Mouse (Mus musculus) hindbrain, embryonic 15.5 days (tissue): Measurements from ENCODE around the gene Elmo2. TPM values are rescaled to one million over a fixed set of nuclear protein-coding genes. Genes with fewer than 3 reads are reported as not detected.

ENCODE experiments used
- ATAC-seq: fragments of 200-750 bp; cut with Nextera tagmentation; 2 replicates; pipeline ENCODE4 v1.8.0; 2017; ENCODE audit warnings: low read depth, moderate number of reproducible peaks, moderate TSS enrichment; ENCODE audit not compliant: low FRiP score
- H3K27ac ChIP-seq: fragments of 300-500 bp; sonication (generic); replicated peaks from 2 replicates; pipeline ENCODE4 v1.5.1; 2015; ENCODE audit warnings: mild to moderate bottlenecking, inconsistent platforms
- H3K27me3 ChIP-seq: fragments of 300-500 bp; sonication (generic); 2 replicates; pipeline ENCODE4 v1.6.1; 2015; ENCODE audit warnings: control low read depth, inconsistent platforms
- H3K36me3 ChIP-seq: fragments of 300-500 bp; sonication (generic); 2 replicates; pipeline ENCODE4 v1.6.1; 2015; ENCODE audit warnings: control low read depth, inconsistent platforms
- H3K4me1 ChIP-seq: fragments of 300-500 bp; sonication (generic); replicated peaks from 2 replicates; pipeline ENCODE4 v1.6.1; 2015; ENCODE audit warnings: control low read depth, inconsistent platforms
- H3K4me2 ChIP-seq: fragments of 300-500 bp; sonication (generic); 2 replicates; pipeline ENCODE4 v1.6.1; 2015; ENCODE audit warnings: moderate library complexity, mild to moderate bottlenecking, inconsistent platforms
- H3K4me3 ChIP-seq: fragments of 300-500 bp; sonication (generic); 2 replicates; pipeline ENCODE4 v1.5.1; 2015; ENCODE audit warnings: mild to moderate bottlenecking, inconsistent platforms
- H3K9ac ChIP-seq: fragments of 300-500 bp; sonication (generic); 2 replicates; pipeline ENCODE4 v1.6.1; 2015; ENCODE audit warnings: inconsistent platforms
- H3K9me3 ChIP-seq: fragments of 300-500 bp; sonication (generic); 2 replicates; pipeline ENCODE4 v1.6.1; 2016; ENCODE audit warnings: control low read depth, inconsistent platforms
- WGBS: fragments of 180-500 bp; shearing (Covaris S2); methylation state at CpG from one replicate; pipeline ENCODE4 v1.1.7; 2015; 5-methylcytosine and 5-hydroxymethylcytosine counted together
- polyA plus RNA-seq: library from polyadenylated mRNA; unstranded; fragments of >200 nt; fragmentation: Nextera tagmentation; extraction: Ambion mirVana; gene quantifications from 2 replicates; pipeline ENCODE4 v1.2.1, GENCODE M21; 2015

Elmo2 gene
- polyA plus RNA-seq, 1 experiment from 2014 or later: 101 TPM

GRCm38 (mm10) chr2:165286361-165287201, 39.7 kb downstream of the Elmo2 start:
- Histone ChIP-seq H3K9ac (peak overlapping the region; percentile 80; the same call in 1 of the 2 replicates), H3K27me3 (no peaks in the 10 kb centered on the region), H3K4me2 (peak overlapping the region; percentile 97), H3K36me3 (peaks cover 21% of the 10 kb centered on the region), H3K4me1 (peaks cover 42% of the 10 kb centered on the region), H3K27ac (peak overlapping the region; percentile 90; the same call in 1 of the 2 replicates), H3K4me3 (peak overlapping the region; percentile 75), H3K9me3 (no peaks in the 10 kb centered on the region)
- ATAC-seq: no peak
- WGBS: 72% methylated on average over 18 of the region's 18 CpGs

GRCm38 (mm10) chr2:165285621-165286020, 40.7 kb downstream of the Elmo2 start:
- Histone ChIP-seq H3K4me1 (peaks cover 44% of the 10 kb centered on the region), H3K9ac (no peak overlapping the region), H3K4me3 (no peak overlapping the region), H3K27ac (no peak overlapping the region), H3K4me2 (no peak overlapping the region), H3K36me3 (peaks cover 19% of the 10 kb centered on the region; the same call in 1 of the 2 replicates), H3K27me3 (no peaks in the 10 kb centered on the region), H3K9me3 (no peaks in the 10 kb centered on the region)
- 86% methylated on average over 8 of the region's 8 CpGs for WGBS
- ATAC-seq: no peak

- Histone ChIP-seq H3K36me3 (0 out of 2 replicates have a peak, but pooled peaks cover 14% of the 10 kb centered on the region), H3K9me3 (no peaks in the 10 kb centered on the region)
- ATAC-seq: no peak
Observed at GRCm38 (mm10) chr2:165285034-165285433, 41.2 kb downstream of the Elmo2 start.

GRCm38 (mm10) chr2:165284377-165284776, 41.9 kb downstream of the Elmo2 start:
- Histone ChIP-seq H3K4me2 (no peak overlapping the region), H3K9ac (no peak overlapping the region), H3K4me1 (peaks cover 46% of the 10 kb centered on the region), H3K27me3 (no peaks in the 10 kb centered on the region), H3K27ac (no peak overlapping the region), H3K9me3 (no peaks in the 10 kb centered on the region), H3K36me3 (0 out of 2 replicates have a peak, but pooled peaks cover 7% of the 10 kb centered on the region), H3K4me3 (no peak overlapping the region)
- ATAC-seq: no peak
- 88% methylated on average over 7 of the region's 7 CpGs for WGBS

More at GRCm38 (mm10) chr2:165285034-165285433, 41.2 kb downstream of the Elmo2 start:
- no peak overlapping the region for H3K9ac ChIP-seq
- H3K4me2 ChIP-seq: no peak overlapping the region
- H3K27me3 ChIP-seq: no peaks in the 10 kb centered on the region
- WGBS: 83% methylated on average over 3 of the region's 3 CpGs
- H3K4me1 ChIP-seq: peaks cover 45% of the 10 kb centered on the region
- H3K4me3 ChIP-seq: no peak overlapping the region
- no peak overlapping the region for H3K27ac ChIP-seq

- WGBS: 95% methylated on average over 3 of the region's 3 CpGs
Observed at GRCm38 (mm10) chr2:165283644-165284043, 42.6 kb downstream of the Elmo2 start.

GRCm38 (mm10) chr2:165281779-165282311, 44.4 kb downstream of the Elmo2 start:
- Histone ChIP-seq H3K36me3 (peaks cover 11% of the 10 kb centered on the region; the same call in 1 of the 2 replicates), H3K4me3 (no peak overlapping the region), H3K27ac (no peak overlapping the region; the same call in 1 of the 2 replicates), H3K4me2 (no peak overlapping the region), H3K27me3 (no peaks in the 10 kb centered on the region), H3K9me3 (no peaks in the 10 kb centered on the region), H3K4me1 (peaks cover 26% of the 10 kb centered on the region), H3K9ac (no peak overlapping the region)
- WGBS: 35% methylated on average over 2 of the region's 6 CpGs
- ATAC-seq: no peak

More at GRCm38 (mm10) chr2:165283644-165284043, 42.6 kb downstream of the Elmo2 start:
- Histone ChIP-seq H3K4me2 (no peak overlapping the region), H3K4me1 (peaks cover 38% of the 10 kb centered on the region), H3K27me3 (no peaks in the 10 kb centered on the region), H3K27ac (no peak overlapping the region), H3K36me3 (0 out of 2 replicates have a peak, but pooled peaks cover 6% of the 10 kb centered on the region), H3K9ac (no peak overlapping the region), H3K9me3 (no peaks in the 10 kb centered on the region), H3K4me3 (no peak overlapping the region)
- no peak for ATAC-seq

- WGBS: 39% methylated on average over 10 of the region's 10 CpGs
- Histone ChIP-seq H3K27ac (no peak overlapping the region), H3K36me3 (peaks cover 11% of the 10 kb centered on the region; the same call in 1 of the 2 replicates), H3K4me1 (peaks cover 33% of the 10 kb centered on the region), H3K4me3 (no peak overlapping the region), H3K4me2 (no peak overlapping the region), H3K9ac (no peak overlapping the region), H3K27me3 (no peaks in the 10 kb centered on the region), H3K9me3 (no peaks in the 10 kb centered on the region)
- no peak for ATAC-seq
Observed at GRCm38 (mm10) chr2:165279351-165279750, 46.9 kb downstream of the Elmo2 start.

- peaks cover 8% of the 10 kb centered on the region; the same call in 1 of the 2 replicates for H3K36me3 ChIP-seq
- no peak overlapping the region for H3K27ac ChIP-seq
- H3K4me2 ChIP-seq: no peak overlapping the region
- ATAC-seq: no peak
- no peak overlapping the region for H3K9ac ChIP-seq
- peaks cover 41% of the 10 kb centered on the region for H3K4me1 ChIP-seq
- H3K4me3 ChIP-seq: no peak overlapping the region
- WGBS: 94% methylated on average over 5 of the region's 5 CpGs
- no peaks in the 10 kb centered on the region for H3K9me3 ChIP-seq
- H3K27me3 ChIP-seq: no peaks in the 10 kb centered on the region
Observed at GRCm38 (mm10) chr2:165277188-165277740, 49.0 kb downstream of the Elmo2 start.

- no peak overlapping the region for H3K4me2 ChIP-seq
- peaks cover 5% of the 10 kb centered on the region; the same call in 1 of the 2 replicates for H3K36me3 ChIP-seq
- H3K9ac ChIP-seq: no peak overlapping the region
- H3K9me3 ChIP-seq: no peaks in the 10 kb centered on the region
- H3K27ac ChIP-seq: peak overlapping the region; percentile 59
- H3K4me1 ChIP-seq: peaks cover 45% of the 10 kb centered on the region
- ATAC-seq: peak; percentile 55
- 23% methylated on average over 8 of the region's 8 CpGs for WGBS
- H3K27me3 ChIP-seq: no peaks in the 10 kb centered on the region
- no peak overlapping the region for H3K4me3 ChIP-seq
Observed at GRCm38 (mm10) chr2:165275824-165276223, 50.5 kb downstream of the Elmo2 start.

- peaks cover 48% of the 10 kb centered on the region for H3K4me1 ChIP-seq
- no peaks in the 10 kb centered on the region for H3K27me3 ChIP-seq
- peak; percentile 49 for ATAC-seq
- no peaks in the 10 kb centered on the region for H3K9me3 ChIP-seq
- 29% methylated on average over 8 of the region's 8 CpGs for WGBS
- H3K4me2 ChIP-seq: no peak overlapping the region
- peak overlapping the region; percentile 59 for H3K27ac ChIP-seq
- no peak overlapping the region for H3K9ac ChIP-seq
- peaks cover 5% of the 10 kb centered on the region; the same call in 1 of the 2 replicates for H3K36me3 ChIP-seq
- H3K4me3 ChIP-seq: no peak overlapping the region
Observed at GRCm38 (mm10) chr2:165275124-165275640, 51.1 kb downstream of the Elmo2 start.

- 22% methylated on average over 4 of the region's 4 CpGs for WGBS
- Histone ChIP-seq H3K36me3 (peaks cover 5% of the 10 kb centered on the region; the same call in 1 of the 2 replicates), H3K9me3 (no peaks in the 10 kb centered on the region), H3K27ac (no peak overlapping the region), H3K4me1 (peaks cover 40% of the 10 kb centered on the region), H3K9ac (no peak overlapping the region), H3K4me2 (no peak overlapping the region), H3K4me3 (no peak overlapping the region), H3K27me3 (no peaks in the 10 kb centered on the region)
- ATAC-seq: no peak
Observed at GRCm38 (mm10) chr2:165273589-165273988, 52.7 kb downstream of the Elmo2 start.
